Mouse (Mus musculus) megakaryocyte progenitor cell, adult 5-6 weeks (primary cell): ENCODE measurements around the gene Epb41l1. TPM values are rescaled to one million over a fixed set of nuclear protein-coding genes. Genes with fewer than 3 reads are reported as not detected.

Experiments
- ATAC-seq: replicated peaks from 2 replicates; pipeline ENCODE4 v1.8.0; 2016; ENCODE audit warnings: mild to moderate bottlenecking, moderate TSS enrichment, inconsistent platforms; ENCODE audit not compliant: poor library complexity
- total RNA-seq, 2 experiments: library from RNA; stranded (forward) in 1 of 2; stranded (reverse) in 1 of 2; fragments of 157-497, 149-512 nt in 1 of 2; fragments of 200-1000 nt in 1 of 2; gene quantifications; 2 replicates each; pipeline versions ENCODE4 v1.2.3 to v1.2.4; 2015 to 2017

The Epb41l1 gene
- total RNA-seq, 2 experiments from 2014 or later = 0.39 to 2.6 TPM

DNA sequence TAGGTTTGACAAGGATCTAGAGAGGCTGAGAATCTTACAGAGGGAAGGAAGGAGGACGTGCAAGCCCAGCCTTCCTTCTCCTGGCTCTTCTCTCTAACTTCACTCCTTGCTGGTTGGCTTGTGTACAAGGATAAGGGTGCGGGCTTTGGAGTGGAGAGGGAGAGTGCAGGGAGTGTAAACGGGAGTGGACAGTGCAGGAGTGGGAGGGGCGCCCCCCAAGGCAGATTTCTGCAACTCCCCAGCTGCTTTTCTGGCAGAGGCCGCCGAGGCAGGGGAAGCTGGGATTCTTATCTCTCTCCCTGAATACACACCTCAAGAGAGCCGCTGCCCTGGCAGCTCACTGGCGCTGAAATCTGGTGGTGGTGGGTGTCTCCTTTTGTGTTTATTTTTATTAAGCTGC is 1.9 kb downstream of the Epb41l1 start:
- ATAC-seq = no peak

DNA sequence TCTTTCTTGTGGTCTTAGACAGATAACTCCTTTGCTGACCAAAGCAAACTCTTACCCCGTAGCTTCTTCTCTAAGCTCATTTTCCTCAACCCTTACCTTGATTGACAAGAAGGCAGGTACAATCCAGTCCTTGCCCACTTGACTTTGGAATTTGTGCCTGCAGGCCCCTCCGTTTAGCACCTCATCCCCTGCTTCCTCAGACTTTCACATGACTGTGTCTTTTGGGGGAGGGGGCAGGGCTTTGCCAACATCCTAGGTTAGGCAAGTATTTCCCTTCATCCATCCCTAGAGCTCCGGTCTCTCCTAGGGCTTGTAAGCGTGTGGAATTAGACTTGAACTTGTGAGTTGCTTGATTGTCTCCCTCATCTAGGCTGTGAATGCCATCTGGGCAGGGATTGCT is 3.0 kb downstream of the Epb41l1 start:
- ATAC-seq = no peak

DNA sequence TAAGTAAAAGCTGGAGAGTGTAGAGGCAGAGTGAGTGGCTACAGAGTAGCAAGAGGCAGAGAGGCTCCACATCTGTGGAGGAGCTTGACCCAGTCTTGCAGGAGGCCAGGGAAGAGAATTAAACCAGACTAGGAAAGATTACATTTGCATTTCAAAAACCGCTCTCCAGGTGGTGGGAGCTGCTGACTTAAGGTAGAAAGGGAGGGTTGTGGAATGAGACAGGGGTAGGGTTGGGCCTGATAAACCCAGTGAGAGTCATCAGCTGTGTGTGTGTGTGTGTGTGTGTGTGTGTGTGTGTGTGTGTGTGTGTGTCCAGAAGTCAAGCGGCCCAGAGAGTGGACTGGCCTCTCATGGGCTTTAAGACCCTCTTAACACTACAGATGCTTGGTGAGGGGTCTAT is 4.9 kb downstream of the Epb41l1 start:
- no peak for ATAC-seq

DNA sequence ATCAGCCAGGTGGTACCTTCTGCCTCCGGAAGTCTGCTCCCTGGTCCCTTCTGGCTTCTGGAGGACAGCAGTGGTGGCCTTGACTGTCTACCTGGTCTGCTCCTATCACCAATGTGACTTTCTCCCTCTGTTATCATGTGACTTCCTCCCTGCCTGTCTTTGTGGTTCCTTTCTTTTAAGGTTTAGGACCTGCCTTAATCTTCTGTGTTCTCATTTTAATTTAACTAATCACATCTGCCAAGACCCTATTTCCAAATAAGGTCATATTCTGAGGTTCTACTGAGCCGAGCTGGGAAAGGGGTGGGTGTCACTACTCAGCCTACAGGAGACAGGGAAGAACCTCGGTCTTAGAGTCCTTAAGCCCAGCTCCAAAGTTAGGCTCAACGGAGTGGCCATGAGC is 5.4 kb downstream of the Epb41l1 start:
- ATAC-seq = no peak

DNA sequence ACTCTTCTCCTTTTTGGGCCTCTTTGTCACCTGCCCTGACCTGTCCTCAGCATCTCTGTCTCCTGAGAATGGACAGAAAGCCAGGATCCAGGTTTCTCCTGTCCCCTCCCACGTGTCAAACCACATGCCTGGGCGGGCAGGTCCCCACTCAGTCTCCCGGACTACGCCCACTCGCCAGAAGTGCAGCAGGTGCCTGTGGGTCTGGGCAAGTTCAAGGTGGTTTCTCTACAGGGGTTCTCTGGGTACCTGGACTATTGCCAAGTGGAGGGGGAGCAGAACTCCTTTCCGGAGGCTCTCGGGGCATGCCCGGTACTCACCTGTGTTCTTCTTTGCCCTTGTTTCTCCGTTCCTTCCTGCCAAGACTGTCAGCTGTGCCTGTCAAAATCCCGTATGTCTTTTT is 9.1 kb downstream of the Epb41l1 start:
- ATAC-seq = no peak

- no peak for ATAC-seq
These were observed 9.6 kb downstream of the Epb41l1 start for GRCm38 (mm10) chr2:156430326-156430725.

DNA sequence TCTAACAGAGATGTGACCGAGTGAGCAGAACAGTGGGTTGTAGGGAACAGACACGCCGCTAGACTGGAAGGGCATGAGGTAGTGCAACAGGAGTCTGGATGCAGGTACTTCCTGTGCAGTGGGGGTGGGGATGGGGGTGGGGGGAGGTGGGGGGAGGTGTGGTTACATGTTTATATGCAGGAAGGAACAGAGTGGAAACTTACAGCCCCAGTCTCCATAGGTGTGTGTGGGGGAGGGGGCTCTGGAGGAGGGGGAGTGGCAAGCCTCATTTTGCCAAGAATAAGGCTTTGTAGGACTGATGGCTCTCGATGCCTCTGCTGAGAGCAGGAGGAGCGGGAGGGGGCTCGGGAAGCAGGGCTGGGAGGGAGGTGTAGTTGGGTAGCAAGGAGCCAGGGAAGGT is 10.7 kb downstream of the Epb41l1 start:
- ATAC-seq = no peak

DNA sequence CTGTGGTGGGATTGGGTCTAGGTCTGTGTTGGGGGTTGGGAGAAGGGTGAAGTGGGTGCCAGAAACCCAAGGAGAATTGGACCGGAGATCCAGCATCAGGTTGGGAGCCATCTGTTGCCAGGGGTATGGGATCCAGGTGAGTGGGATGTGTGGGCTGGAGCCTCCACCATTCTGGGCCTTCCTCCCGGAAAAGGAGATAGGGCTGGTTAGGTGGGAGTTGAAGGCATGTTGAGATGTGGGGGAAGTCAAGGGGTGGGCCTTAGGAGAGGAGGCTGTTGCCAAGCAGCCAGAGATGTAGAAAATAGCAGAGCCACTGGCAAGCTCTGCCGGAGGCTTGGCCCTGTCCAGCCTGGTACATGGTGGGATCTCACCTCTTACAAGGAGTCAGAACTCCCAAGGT is 11.4 kb downstream of the Epb41l1 start:
- ATAC-seq = no peak

GRCm38 (mm10) chr2:156432874-156433868 is 12.5 kb downstream of the Epb41l1 start:
- ATAC-seq = no peak

DNA sequence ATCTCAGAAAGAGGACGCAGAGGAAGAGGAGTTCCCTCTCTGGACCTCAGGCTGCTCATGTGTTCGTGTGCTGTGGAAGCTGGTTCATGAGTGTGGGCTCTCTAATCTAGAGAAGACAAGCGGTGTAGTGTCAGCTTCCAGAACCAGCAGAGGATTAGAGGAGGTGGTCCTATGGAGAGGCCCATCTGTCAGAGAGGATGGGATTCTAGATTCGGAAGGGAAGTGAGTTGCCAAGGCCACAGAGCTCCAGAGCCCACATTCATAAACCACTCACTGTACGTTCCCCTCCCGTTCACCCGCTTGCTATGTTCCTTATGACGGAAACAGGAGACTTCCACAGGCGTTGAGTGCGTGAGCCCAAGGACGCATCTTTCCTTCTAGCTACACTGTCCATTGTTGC is 16.9 kb downstream of the Epb41l1 start:
- ATAC-seq = no peak

DNA sequence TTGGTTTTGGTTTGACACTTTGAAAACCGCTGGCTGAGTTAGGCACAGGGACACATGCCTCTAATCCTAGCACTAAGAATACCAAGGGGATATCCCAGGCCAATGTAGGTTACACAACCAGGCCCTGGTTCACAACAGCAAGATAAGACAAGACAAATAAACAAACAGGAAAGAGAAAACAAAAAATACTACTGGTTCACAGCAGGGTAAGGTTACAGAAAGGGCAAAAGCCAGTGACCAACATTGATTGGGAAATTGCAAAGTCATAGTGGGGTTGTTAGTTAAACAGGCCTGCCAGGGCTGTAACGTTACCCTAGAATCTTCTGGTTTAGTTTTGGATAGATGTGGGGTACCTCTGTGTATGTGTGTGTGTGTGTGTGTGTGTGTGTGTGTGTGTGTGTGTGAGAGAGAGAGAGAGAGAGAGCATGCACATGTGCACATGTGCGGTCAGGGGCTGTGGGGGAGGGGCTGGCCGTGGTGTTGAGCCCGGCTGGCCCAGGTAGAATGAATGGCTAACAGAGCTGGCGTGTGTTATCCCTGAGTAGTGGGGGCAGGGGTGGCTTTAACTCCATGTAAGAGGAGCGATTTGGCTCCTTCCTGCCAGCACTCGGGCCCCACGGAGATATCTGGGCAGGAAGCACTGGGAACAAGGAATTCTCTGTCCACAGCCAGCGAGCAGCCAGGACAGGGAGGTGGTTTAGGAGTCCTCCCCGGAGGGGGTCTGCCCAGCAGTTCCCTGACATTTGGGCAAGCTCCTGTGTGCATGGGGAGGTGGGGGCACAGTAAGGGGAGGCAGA is 19.2 kb downstream of the Epb41l1 start:
- peak; percentile 54 for ATAC-seq

- peak; percentile 76 for ATAC-seq
These were observed 21.2 kb downstream of the Epb41l1 start for GRCm38 (mm10) chr2:156441909-156442308.

- ATAC-seq = no peak
These were observed 22.6 kb downstream of the Epb41l1 start for GRCm38 (mm10) chr2:156443323-156443722.

GRCm38 (mm10) chr2:156446489-156447035 is 25.9 kb downstream of the Epb41l1 start:
- ATAC-seq = no peak

GRCm38 (mm10) chr2:156447413-156448295 is 26.9 kb downstream of the Epb41l1 start:
- ATAC-seq = no peak

DNA sequence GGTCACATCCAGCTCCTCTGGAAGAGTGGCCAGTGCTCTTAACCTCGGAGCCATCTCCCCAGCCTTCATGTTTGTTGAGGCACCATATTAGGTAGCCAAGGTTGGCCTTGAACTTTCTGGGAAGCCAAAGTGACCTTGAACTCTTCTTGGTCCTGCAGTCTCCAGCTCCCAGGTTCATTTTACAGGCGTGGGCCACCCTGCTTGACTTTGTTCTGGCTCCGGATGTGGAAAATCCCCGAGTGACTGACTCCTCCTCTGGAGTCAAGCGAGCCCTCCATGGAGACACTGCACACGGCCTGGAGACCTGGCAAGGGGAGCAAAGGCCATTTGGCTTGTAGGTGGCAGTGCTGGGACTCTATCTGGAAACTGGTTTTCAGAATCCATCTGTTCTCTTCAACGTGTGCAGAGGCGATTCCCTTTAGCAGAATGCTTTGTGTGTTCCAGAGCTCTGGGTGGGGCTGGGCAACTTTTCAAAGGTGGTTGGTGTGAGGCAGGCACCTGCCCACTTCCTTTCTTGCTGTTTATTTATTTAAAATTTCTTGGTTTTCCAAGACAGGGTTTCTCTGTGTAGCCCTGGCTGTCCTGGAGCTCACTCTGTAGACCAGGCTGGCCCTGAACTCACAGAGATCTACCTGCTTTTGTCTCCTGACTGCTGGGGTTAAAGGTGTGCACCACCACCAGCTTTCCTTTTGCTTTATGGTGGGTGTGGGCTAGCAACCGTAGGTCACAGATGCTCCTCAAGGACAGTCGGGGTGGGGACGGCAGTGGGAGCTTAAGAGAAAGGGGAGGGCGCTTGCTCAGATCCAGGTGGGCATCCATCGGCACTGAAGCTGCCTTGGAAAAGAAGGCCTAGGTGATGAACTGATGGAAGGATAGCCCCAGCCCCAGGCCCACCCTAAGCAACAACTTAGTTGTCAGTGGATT is 30.8 kb downstream of the Epb41l1 start:
- ATAC-seq = no peak

DNA sequence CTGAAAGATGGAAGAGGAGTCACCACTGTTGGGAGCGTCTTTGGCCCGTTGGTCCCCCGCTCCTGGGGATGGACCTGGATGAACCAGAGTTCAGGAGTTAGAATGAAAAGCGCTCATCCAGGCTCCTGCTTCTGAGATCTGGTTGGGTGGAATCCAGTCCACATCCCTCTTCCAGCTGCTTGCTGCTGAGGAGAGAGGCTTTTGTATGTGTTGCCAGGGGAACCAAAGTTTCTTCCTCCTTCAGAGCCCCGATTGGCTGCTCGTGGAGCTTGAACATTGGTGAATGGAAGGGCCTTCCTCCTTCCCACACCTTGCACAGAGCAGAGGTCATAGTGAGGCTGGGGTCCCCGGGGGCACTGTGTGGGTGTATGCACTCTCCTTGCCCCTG is 31.4 kb downstream of the Epb41l1 start:
- no peak for ATAC-seq

GRCm38 (mm10) chr2:156453822-156454221 is 33.1 kb downstream of the Epb41l1 start:
- no peak for ATAC-seq

GRCm38 (mm10) chr2:156455508-156456108 is 34.9 kb downstream of the Epb41l1 start:
- no peak for ATAC-seq
